Mouse (Mus musculus) megakaryocyte, embryonic 14.5 days (primary cell): ENCODE data around the gene Akr1c13.

Source experiments
- FLI1 ChIP-seq: IDR thresholded peaks from 2 replicates; pipeline ENCODE4 v1.6.1; 2012; ENCODE audit warnings: low read length, inconsistent platforms, mixed read lengths
- GATA1 ChIP-seq: IDR thresholded peaks from 3 replicates; pipeline ENCODE4 v1.6.1; 2012; ENCODE audit warnings: mixed read lengths, low read length, inconsistent platforms, borderline replicate concordance

- TF ChIP-seq FLI1 (no peak), GATA1 (no peak)
Observed at GRCm38 (mm10) chr13:4212309-4212708, 21.4 kb downstream of the Akr1c13 start.
